Mouse (Mus musculus) adrenal gland, postnatal 4 days (tissue): ENCODE results near the gene Nkx2-4. TPM values are rescaled to one million over a fixed set of nuclear protein-coding genes. Genes with fewer than 3 reads are reported as not detected.

ENCODE experiments used
- DNase-seq, 2 experiments: peaks; one replicate each; pipeline ENCODE4 v3.0.0; 2021 to 2022; ENCODE audit warnings: low spot score in 2 of 2, mixed read lengths in 2 of 2
- long read RNA-seq, 2 experiments: library from polyadenylated mRNA; stranded (forward); transcript quantifications; one replicate each; pipeline ENCODE4 v2.0.0; 2021
- total RNA-seq, 2 experiments: library from RNA; stranded (reverse); gene quantifications; 2 replicates each; pipeline ENCODE4 v1.2.3; 2021

Gene Nkx2-4
- total RNA-seq: not detected
- long read RNA-seq, experiment 1: 0 reads
- long read RNA-seq, experiment 2: 0 reads

- no peak for DNase-seq
Observed at GRCm38 (mm10) chr2:147085072-147085870, at the start of gene Nkx2-4. Gene Nkx2-4 (minus strand): TSS chr2:147085445.

GRCm38 (mm10) chr2:147127366-147127765, 42.1 kb upstream of the Nkx2-4 start:
- DNase-seq: no peak

GRCm38 (mm10) chr2:147119736-147120135, 34.5 kb upstream of the Nkx2-4 start:
- DNase-seq: no peak

- DNase-seq: no peak
Observed at GRCm38 (mm10) chr2:147086441-147086840, 1.2 kb upstream of the Nkx2-4 start.

GRCm38 (mm10) chr2:147085937-147086336, 692 bp upstream of the Nkx2-4 start:
- DNase-seq: no peak

GRCm38 (mm10) chr2:147084366-147085071, 726 bp downstream of the Nkx2-4 start:
- no peak for DNase-seq

- peak in 1 of 2 experiments; percentile 8 for DNase-seq
Observed at GRCm38 (mm10) chr2:147083471-147084365, 1.5 kb downstream of the Nkx2-4 start.

- DNase-seq: no peak
Observed at GRCm38 (mm10) chr2:147082391-147082790, 2.9 kb downstream of the Nkx2-4 start.

- DNase-seq: no peak
Observed at GRCm38 (mm10) chr2:147074399-147074798, 10.8 kb downstream of the Nkx2-4 start.

GRCm38 (mm10) chr2:147073962-147074361, 11.3 kb downstream of the Nkx2-4 start:
- no peak for DNase-seq

GRCm38 (mm10) chr2:147070305-147070704, 14.9 kb downstream of the Nkx2-4 start:
- DNase-seq: no peak

GRCm38 (mm10) chr2:147069077-147069476, 16.2 kb downstream of the Nkx2-4 start:
- DNase-seq: no peak

- no peak for DNase-seq
Observed at GRCm38 (mm10) chr2:147067480-147068246, 17.6 kb downstream of the Nkx2-4 start.

- no peak for DNase-seq
Observed at GRCm38 (mm10) chr2:147053229-147053892, 31.9 kb downstream of the Nkx2-4 start.

GRCm38 (mm10) chr2:147047051-147047450, 38.2 kb downstream of the Nkx2-4 start:
- DNase-seq: no peak

- DNase-seq: no peak
Observed at GRCm38 (mm10) chr2:147035864-147036263, 49.4 kb downstream of the Nkx2-4 start.
